Mouse (Mus musculus) stomach, postnatal 0 days (tissue): ENCODE measurements around the gene Pspn.

Experiments used
- CTCF ChIP-seq: IDR thresholded peaks from 2 replicates; pipeline ENCODE4 v1.5.1; 2016; ENCODE audit warnings: antibody characterized with exemption, low read depth, mild to moderate bottlenecking, moderate library complexity
- EP300 ChIP-seq: optimal IDR thresholded peaks from 2 replicates; pipeline ENCODE3; 2016; ENCODE audit warnings: antibody characterized with exemption

GRCm38 (mm10) chr17:56982013-56982412, 17.8 kb downstream of the Pspn start, which contains the start of gene Acer1:
- TF ChIP-seq CTCF, result no peak
- TF ChIP-seq EP300, result no peak
